Mouse (Mus musculus) brain, embryonic 14.5 days (tissue): ENCODE results near the gene Gtse1.

Experiments
- CTCF ChIP-seq: fragments of 200-500 bp; IDR thresholded peaks from 2 replicates; pipeline ENCODE4 v1.5.1; 2012; ENCODE audit warnings: inconsistent platforms, mild to moderate bottlenecking, moderate library complexity, borderline replicate concordance; ENCODE audit not compliant: insufficient read depth, insufficient read length; ENCODE audit errors: extremely low read depth
- POLR2A ChIP-seq: fragments of 200-500 bp; IDR thresholded peaks from 2 replicates; pipeline ENCODE4 v1.6.1; 2012; ENCODE audit warnings: mild to moderate bottlenecking, inconsistent platforms, borderline replicate concordance; ENCODE audit not compliant: poor library complexity, insufficient read depth, insufficient read length, severe bottlenecking; ENCODE audit errors: extremely low read depth

DNA sequence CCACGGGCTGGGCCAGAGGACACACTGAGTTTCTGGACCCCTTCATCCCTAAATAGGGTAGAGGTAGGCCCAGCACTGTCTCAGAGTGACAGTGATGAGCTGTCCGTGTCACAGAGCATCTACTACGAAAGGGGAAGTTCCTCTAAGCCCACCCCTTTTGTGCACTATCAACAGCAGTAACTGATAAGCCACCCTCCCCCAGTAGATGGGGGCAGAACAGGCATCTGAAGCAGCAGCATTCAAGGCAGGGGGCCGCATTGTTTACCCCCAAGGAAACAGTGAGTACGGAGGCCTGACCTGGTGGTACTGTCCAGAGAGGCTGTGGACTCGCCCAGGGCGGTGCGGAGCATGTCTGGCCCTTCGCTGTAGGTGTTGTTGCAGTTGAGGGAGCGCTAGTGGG, 43.0 kb downstream of the Gtse1 start:
- TF ChIP-seq POLR2A (no peak), CTCF (no peak)
